Mouse (Mus musculus) G1E (cell line): ENCODE measurements around the gene H2-M10.6.

Experiments
- CTCF ChIP-seq: IDR thresholded peaks from 2 replicates; pipeline ENCODE4 v1.5.1; 2012; ENCODE audit warnings: low read depth, low read length, inconsistent platforms, mixed read lengths
- GATA1 ChIP-seq: IDR thresholded peaks from 2 replicates; pipeline ENCODE4 v1.6.1; 2012; ENCODE audit warnings: borderline replicate concordance, low read length, inconsistent platforms, mixed read lengths
- TAL1 ChIP-seq: conservative IDR thresholded peaks from 2 replicates; pipeline ENCODE4 v1.6.1; 2012; ENCODE audit warnings: low read depth, low read length, inconsistent platforms, mixed read lengths

DNA sequence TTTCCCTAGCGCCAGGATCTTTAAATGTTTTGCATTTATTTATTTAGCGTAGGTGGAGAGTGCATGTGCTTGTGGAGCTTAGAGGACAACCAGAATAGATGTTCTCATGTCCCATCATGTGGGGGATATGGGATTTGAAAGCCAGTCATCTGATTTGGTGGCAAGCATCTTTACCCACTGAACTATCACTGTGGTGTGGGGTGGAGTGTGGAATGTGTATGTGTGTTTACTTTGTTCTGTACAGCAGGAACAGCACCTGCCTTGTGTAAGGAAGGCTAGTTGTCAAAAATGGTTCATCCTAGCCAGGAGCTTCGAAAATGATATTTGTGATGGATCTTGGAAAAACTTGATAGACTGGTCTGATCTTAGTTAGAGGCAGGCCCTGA, 24.4 kb downstream of the H2-M10.6 start:
- TF ChIP-seq GATA1 (no peak), CTCF (no peak), TAL1 (no peak)
